Mouse (Mus musculus) kidney, postnatal 10 days (tissue): ENCODE results near the gene Oser1.
"Not testable (repeated sequence)": the region's sequence is repeated elsewhere in the genome, so short reads cannot be mapped to it uniquely, and the experiment has no call there.

ENCODE experiments used
- DNase-seq: peaks from one replicate; pipeline ENCODE4 v3.0.0; 2021; ENCODE audit warnings: mixed read lengths

Gene Oser1

GRCm38 (mm10) chr2:163424597-163424996 lies at the start of gene Oser1:
TSS of gene Oser1 (minus strand) at chr2:163424697.
- DNase-seq, result no peak

DNA sequence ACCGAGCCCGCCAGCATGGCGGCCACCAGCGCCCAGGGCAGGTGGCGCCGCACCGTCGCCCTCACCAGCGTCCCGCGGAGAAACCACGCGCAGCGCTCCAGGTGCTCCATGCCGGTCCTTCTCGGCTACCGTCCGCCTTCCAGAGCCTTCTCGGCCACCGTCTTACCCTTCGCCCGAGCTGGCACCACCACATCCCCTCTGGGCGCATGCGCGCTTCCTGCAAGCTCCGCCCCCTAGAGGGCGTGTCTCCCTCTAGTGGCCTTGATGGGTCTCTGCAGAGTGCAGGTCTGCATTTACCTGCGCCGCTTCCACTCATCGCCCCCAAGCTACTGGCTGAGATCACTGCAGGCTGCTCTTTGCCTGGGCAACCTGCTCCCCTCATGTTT lies 48.0 kb upstream of the Oser1 start, which contains the start of gene Fitm2:
Gene Fitm2 (minus strand): TSS at position 164 of the 386 bp plus-strand sequence.
- peak; percentile 97 for DNase-seq

- peak; percentile 22 for DNase-seq
Observed at GRCm38 (mm10) chr2:163471710-163472465, 47.4 kb upstream of the Oser1 start.

DNA sequence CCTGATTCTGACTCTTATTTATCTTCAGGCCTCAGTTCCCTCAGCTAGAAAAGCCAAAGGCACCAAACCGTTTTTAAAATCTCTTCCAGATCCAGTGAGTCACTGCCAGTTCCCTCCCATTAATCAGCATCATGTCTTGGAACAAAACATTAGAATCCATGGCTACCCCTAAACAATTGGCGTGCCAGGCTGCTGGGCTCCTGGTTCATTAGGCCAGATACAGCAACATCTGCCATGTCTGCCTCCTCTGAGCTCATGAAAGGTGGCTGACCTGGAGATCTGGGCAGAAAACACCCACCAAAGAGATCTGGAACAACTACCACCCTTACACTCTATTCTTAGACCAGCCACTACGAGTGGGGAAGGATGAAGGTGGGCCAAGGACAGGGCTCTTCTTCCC lies 46.6 kb upstream of the Oser1 start:
- DNase-seq, result no peak

DNA sequence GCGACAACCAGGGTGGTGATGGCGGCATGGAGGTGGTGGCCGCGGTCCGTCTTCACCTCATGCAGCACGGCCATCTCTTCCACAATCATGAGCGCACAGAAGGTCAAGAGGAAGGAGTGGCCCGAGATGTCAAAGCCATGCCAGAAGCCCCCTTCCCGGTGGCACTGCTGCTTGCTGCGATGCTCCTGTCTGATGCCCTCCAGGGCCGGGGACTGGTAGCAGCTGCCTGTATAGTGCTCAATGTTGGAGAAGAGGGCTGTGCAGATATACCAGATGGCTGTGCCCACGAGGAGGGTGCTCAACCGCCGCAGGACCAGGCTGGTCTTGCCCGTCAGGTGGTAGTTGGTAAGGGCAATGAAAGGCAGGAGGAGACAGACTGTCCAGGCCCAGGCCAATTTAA lies 45.2 kb upstream of the Oser1 start:
- DNase-seq, result no peak

DNA sequence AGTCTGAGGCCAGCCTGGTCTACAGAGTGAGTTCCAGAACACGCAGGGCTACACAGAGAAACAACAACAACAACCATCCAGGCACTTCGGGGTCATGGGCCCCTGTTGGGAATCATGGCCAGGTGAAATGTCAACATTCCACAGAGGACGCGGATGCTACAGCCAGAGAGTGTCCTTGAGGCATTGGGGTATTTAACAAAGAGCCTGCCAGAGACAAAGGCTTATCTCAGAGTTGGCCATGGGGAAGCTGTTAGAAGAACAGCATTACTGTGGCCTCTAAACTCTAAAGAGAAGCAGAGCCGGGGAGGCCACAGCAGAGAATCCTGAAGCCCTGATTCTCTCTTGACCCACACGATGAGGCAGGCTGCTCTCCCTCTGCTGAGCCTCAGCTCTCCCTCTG lies 44.4 kb upstream of the Oser1 start:
- no peak for DNase-seq

GRCm38 (mm10) chr2:163467585-163467984 lies 43.1 kb upstream of the Oser1 start:
- no peak for DNase-seq

GRCm38 (mm10) chr2:163466771-163467170 lies 42.3 kb upstream of the Oser1 start:
- DNase-seq, result no peak

DNA sequence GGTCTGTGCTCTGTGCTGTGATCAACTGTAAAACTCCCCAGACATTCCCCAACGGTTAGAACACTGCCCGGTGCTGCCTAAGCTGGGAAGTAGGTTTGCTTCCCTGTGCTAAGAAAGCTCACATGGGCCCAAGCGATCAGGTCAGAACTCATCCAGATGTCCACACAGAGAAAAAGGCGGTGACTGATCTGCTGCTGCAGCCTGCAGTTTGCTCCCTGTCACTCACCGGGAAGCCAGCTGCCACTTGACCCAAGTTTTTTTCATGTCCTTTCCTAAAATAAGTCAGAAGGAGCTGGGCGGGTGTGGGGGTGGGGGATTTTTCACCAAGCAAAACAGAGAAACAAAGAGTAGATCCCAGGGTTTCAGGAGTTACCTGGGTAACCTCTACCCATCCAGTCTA lies 40.1 kb upstream of the Oser1 start:
- no peak for DNase-seq

DNA sequence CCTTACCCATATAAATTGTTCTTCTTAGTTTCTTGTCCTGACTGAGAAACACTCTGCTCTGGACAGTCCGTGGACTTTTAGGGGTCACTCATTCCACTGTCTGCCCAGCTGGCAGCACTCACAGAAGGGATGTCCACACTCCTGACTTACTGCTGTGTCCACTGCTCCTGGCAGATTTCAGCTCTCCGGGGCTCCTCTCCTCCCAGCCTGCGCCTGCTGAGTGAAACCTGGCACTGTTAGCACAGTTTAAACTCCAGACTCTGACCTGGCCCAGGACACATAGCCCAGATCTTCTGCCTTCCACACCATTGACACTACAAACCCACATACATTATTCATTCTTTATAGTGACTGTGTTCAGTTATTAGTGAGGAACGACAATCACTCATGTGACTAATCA lies 39.5 kb upstream of the Oser1 start:
- no peak for DNase-seq

- no peak for DNase-seq
Observed at GRCm38 (mm10) chr2:163463251-163463769, 38.8 kb upstream of the Oser1 start.

GRCm38 (mm10) chr2:163462801-163463200 lies 38.3 kb upstream of the Oser1 start:
- no peak for DNase-seq

DNA sequence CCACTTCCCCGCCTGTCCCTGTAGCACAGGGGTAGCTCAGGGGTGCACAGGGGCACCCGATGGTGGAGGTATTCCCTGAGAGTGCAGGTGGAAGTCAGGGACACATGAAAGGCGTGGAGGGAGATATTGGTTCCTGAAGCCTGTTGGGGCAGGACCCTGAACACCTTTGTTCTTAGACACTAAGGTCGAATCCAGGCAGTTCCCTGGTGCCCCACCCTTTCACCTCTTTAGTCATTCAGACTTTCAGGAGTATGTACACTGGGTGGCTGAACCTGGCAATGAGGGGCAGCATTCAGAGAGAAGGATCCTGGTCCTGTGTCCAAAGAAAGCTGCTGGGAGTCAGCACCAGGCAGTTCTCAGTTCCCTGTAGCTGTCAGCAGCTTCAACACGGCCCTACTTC lies 37.9 kb upstream of the Oser1 start:
- no peak for DNase-seq

DNA sequence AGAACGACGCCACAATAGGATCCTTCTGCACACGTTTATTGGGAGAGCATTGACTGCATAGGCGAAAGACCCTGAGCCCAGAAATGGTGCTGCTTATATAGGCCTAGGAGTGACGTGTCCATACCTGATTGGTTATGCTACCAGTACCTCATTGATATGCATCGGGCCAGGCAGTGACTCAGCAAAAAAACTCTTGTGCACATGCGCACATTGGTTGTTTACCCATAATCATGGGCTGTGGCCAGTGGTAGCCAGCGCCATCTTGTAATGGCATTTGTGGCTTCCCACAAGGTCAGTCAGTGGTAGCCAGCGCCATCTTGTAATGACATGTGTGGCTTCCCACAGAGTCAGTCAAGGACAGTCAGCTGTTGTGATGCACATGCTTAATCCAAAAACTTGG lies 36.8 kb upstream of the Oser1 start:
- DNase-seq, result not testable (repeated sequence)

- no peak for DNase-seq
Observed at GRCm38 (mm10) chr2:163460622-163461021, 36.1 kb upstream of the Oser1 start.

DNA sequence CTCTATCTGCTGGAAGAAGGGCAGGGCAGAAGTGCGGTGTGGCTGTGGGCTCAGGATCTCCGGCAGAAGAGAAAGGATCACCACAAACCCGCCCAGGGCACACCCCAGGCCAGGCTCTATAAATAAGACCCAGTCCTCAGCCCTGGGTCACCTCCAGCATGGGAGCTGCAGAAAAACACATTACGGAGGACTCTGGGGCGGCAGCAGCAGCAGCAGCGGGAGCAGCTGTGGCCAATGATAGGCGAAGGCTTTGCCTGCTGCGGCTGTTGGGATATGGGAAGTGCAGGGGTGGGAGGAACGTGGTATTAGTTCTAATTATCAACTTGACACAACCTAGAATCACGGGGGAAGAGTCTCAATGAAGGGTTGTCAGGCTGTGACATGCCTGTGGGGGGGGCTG lies 34.9 kb upstream of the Oser1 start:
- no peak for DNase-seq

DNA sequence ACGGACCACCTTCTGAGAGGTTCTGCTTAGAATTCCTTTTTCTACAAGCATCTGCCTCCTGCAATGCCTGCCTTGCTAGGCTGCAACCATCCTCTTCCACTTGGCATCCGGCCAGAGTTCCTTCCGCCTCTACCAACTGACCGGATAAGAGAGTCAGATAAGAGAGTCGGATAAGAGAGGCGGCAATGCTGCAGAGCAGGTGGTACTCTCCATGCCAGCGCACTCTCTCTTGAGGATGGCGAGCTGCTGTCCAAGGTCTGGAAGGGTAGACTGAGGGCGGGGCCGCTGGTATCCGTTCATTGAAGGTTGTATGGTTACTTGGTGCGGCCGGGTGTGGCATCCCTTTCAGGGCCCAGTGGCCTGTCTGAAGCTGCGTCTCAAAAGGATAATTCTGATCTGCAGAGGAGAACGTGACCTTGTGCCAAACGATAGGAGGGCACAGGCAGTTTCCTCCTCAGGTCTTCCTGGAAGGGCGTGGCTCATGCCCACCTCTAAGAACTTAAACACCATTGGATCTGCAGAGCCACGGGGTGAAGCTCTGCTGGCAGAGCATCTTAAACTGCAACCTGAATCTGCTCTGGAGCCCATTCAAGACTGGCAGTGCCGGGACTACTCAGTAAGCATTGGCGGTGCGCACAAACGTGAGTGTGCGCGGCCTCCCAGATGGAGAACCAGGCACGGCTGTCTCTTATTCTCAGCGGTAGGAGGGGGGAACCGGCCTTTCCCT lies 34.2 kb upstream of the Oser1 start:
- DNase-seq, result peak; percentile 19

DNA sequence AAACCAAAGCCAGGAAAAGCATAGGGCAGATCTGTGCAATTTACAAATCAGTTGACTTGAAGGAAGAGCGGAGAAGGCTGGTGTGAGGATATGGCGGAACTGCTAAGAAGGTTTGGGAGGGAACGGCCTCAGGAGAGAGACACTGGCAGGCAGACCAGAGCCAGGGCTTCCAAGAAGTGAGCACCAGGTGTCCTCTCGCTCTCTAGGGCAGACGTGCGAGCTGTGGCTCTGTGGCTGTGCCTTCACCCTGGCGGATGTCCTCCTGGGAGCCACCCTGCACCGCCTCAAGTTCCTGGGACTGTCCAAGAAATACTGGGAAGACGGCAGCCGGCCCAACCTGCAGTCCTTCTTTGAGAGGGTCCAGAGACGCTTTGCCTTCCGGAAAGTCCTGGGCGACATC lies 28.9 kb upstream of the Oser1 start:
- DNase-seq, result no peak

DNA sequence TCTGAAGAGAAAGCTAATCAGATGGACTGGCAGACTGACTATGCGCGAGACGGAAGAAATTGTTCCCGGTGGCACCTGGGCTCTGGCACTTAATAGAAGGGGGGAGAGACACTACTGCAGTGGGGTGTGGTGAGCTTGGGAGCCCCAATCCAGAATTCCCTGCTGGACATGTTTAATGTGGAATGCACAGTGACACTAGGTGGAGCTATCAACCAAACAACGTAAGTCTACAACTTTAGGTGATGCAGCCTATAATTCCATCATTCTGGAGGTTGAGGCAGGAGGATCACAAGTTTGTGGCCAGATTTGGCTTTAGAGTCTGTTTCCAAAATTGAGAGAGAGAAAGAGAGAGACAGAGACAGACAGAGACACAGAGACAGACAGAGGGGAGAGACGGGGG lies 28.2 kb upstream of the Oser1 start:
- DNase-seq, result no peak

DNA sequence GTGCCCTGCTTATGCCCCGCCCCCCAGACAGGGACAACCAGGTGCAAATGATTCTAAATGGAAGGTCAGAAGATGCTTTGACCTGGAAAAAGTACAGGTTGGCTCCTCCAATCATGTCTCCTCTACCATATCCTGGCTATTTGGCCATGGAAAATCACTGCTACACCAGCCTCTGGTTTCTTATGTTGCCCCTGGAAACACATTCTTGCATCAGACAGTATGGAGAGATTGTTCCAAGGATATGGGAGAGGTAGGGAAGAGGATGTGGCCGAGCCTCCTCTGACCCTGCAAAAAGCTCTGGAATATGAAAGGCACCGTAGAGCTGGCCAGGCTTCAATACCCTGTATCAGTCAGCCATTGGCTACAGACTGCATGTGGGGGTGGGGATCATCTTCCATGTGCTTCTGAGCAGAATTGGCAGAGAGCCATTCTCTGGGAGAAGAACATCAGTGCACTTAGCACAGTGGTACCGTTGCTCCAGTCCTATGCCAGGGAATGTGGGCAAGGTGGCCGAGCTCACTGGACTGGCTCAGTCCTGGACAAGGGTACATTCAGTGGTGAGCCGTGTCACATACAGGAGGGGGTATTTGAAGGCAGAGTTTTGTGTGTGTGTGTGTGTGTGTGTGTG lies 26.3 kb upstream of the Oser1 start:
- DNase-seq, result no peak

DNA sequence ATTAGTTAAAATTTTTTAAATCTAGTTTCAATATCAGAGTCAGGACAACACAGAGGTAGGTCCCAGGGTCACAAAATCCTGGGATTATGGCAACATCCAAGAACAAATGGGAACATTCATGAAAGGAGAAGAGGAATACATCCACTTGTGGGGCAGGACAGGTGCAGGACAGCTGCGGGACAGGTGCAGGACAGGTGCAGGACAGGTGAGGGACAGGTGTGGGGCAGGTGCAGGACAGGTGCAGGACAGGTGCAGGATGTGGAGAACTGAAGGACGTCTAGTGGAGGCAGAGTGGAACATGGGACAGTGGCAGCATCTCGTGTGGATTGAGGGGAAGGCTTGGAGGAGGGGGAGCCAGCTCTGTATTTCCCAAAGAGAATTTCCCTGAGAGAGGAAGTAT lies 24.8 kb upstream of the Oser1 start:
- DNase-seq, result no peak

DNA sequence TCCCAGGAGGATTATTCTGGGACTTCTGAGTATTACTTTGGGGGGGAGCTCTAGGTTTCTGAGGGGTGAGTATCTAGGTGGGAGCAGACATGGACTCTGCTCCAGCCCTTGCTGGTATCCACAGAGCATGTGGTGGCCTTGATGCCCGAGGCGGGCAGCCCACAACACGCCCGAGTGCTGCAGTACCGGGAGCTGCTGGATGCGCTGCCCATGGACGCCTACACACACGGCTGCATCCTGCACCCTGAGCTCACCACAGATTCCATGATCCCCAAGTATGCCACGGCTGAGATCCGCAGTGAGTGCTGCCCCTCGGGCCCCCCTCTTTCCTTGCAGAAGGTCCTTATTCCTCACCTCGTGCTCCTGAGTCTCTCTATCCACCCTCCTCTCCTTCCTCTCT lies 22.9 kb upstream of the Oser1 start:
- DNase-seq, result no peak

GRCm38 (mm10) chr2:163444017-163444416 lies 19.5 kb upstream of the Oser1 start:
- DNase-seq, result no peak

DNA sequence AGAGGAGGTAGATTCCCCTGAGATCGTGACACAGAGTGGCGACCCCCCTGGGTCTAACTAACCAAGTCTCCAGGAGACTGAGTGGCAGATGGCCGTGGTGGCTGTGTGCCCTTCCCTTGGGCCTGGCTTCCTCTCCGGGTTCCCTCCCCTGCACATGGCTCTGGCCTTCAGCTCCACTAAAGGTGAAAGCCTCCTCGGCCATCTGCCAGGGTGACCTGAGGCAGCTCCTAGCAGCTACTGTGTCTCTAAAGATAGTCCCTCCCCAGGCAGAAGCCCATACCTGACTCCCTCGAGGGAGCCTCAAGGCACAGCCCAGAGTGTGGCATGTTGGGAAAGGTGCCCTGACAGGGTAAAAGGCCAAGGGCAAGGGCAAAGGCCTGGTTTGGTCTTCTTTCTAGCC lies 19.0 kb upstream of the Oser1 start:
- DNase-seq, result no peak
